Mouse (Mus musculus) urinary bladder, postnatal 14 days (tissue): ENCODE data around the gene Wdtc1.

Source experiments
- DNase-seq: peaks from one replicate; pipeline ENCODE4 v3.0.0; 2021; ENCODE audit warnings: low spot score

The Wdtc1 gene

GRCm38 (mm10) chr4:133375812-133376577 is 22.7 kb upstream of the Wdtc1 start:
- no peak for DNase-seq

GRCm38 (mm10) chr4:133374011-133374410 is 20.7 kb upstream of the Wdtc1 start:
- DNase-seq: no peak

- no peak for DNase-seq
These were observed 19.0 kb upstream of the Wdtc1 start for GRCm38 (mm10) chr4:133372278-133372665.

GRCm38 (mm10) chr4:133371621-133372277 is 18.5 kb upstream of the Wdtc1 start:
- no peak for DNase-seq

GRCm38 (mm10) chr4:133370298-133371274 is 17.3 kb upstream of the Wdtc1 start:
- no peak for DNase-seq

GRCm38 (mm10) chr4:133369553-133370297 is 16.4 kb upstream of the Wdtc1 start, which contains the start of gene Slc9a1:
Gene Slc9a1 (plus strand): TSS chr4:133369706.
- peak; percentile 95 for DNase-seq

GRCm38 (mm10) chr4:133354641-133355040 is 1.4 kb upstream of the Wdtc1 start:
- DNase-seq: no peak

- DNase-seq: no peak
These were observed 484 bp downstream of the Wdtc1 start for GRCm38 (mm10) chr4:133352797-133353196.

- DNase-seq: no peak
These were observed 5.1 kb downstream of the Wdtc1 start for GRCm38 (mm10) chr4:133348051-133348775.

- DNase-seq: no peak
These were observed 5.7 kb downstream of the Wdtc1 start for GRCm38 (mm10) chr4:133347624-133348023.

- DNase-seq: no peak
These were observed 6.7 kb downstream of the Wdtc1 start for GRCm38 (mm10) chr4:133346577-133346976.

- DNase-seq: no peak
These were observed 7.6 kb downstream of the Wdtc1 start for GRCm38 (mm10) chr4:133345702-133346101.

GRCm38 (mm10) chr4:133344112-133344511 is 9.2 kb downstream of the Wdtc1 start:
- no peak for DNase-seq

- no peak for DNase-seq
These were observed 13.1 kb downstream of the Wdtc1 start for GRCm38 (mm10) chr4:133340217-133340616.

- peak; percentile 98 for DNase-seq
These were observed 14.0 kb downstream of the Wdtc1 start for GRCm38 (mm10) chr4:133339148-133339749.

GRCm38 (mm10) chr4:133338521-133339095 is 14.7 kb downstream of the Wdtc1 start:
- no peak for DNase-seq

GRCm38 (mm10) chr4:133337833-133338520 is 15.3 kb downstream of the Wdtc1 start:
- DNase-seq: no peak

GRCm38 (mm10) chr4:133333306-133333705 is 20.0 kb downstream of the Wdtc1 start:
- no peak for DNase-seq

GRCm38 (mm10) chr4:133330296-133330695 is 23.0 kb downstream of the Wdtc1 start:
- no peak for DNase-seq
